9 mouse cellular contexts compared by ENCODE assay signal in genomic region chr2:51914944-51915680, GRCm38 (mm10). TPM values are rescaled to one million over a fixed set of nuclear protein-coding genes. Genes with fewer than 3 reads are reported as not detected.
DNase-seq lines count a peak whose midpoint lies in the region; ATAC-seq lines count a peak whose summit lies in the region.
"Had no signal": no experiment of that assay in that cellular context is flagged by ENCODE, and none has a peak within 500 bp of the region (broad histone marks: within the 10 kb centered on the region; RNA-seq: fewer than 3 reads in every experiment).

No protein-coding gene starts in this region.

- ATAC-seq in CD4-positive, CD25-positive, alpha-beta regulatory T cell, adult 4 months, result peak; percentile 41
- 0 out of 2 replicates have a peak, but pooled peaks have one; percentile 32 for ATAC-seq in kidney, embryonic 14.5 days (ENCODE audit: low FRiP score, low TSS enrichment)
- peak; percentile 76; the same call in 1 of the 2 replicates for ATAC-seq in limb, embryonic 15.5 days (ENCODE audit: insufficient number of reproducible peaks, low FRiP score, low TSS enrichment, low read depth)
- peak; percentile 88 for ATAC-seq in neural tube, embryonic 12.5 days (ENCODE audit: low FRiP score, low read depth)

- DNase-seq in adrenal gland, adult 2 months, result peak; percentile 85
- DNase-seq in embryo, embryonic 11 days, result peak; percentile 91
- DNase-seq in gonadal fat pad, adult 2 months (ENCODE audit: low read depth), result peak; percentile 13
- peak; percentile 60 for DNase-seq in thymus, postnatal 0 days (ENCODE audit: low spot score)

- no peaks in the 10 kb centered on the region for H3K36me3 ChIP-seq in kidney, embryonic 14.5 days (ENCODE audit: control insufficient read depth, insufficient read depth, low read length)
- no peaks in the 10 kb centered on the region for H3K36me3 ChIP-seq in limb, embryonic 15.5 days
- H3K36me3 ChIP-seq in neural tube, embryonic 12.5 days, result no peaks in the 10 kb centered on the region
- H3K36me3 ChIP-seq: heart, embryonic 13.5 days had no signal

- H3K4me3 ChIP-seq in kidney, embryonic 14.5 days (ENCODE audit: low read length), result no peak overlapping the region
- no peak overlapping the region for H3K4me3 ChIP-seq in limb, embryonic 15.5 days
- H3K4me3 ChIP-seq in neural tube, embryonic 12.5 days, result no peak overlapping the region
- H3K4me3 ChIP-seq: heart, embryonic 13.5 days had no signal

- 20% methylated on average over 5 of the region's 5 CpGs for WGBS in kidney, embryonic 14.5 days
- WGBS in limb, embryonic 15.5 days, result 14% methylated on average over 5 of the region's 5 CpGs
- WGBS in neural tube, embryonic 12.5 days, result 6% methylated on average over 5 of the region's 5 CpGs

- H3K4me1 ChIP-seq in kidney, embryonic 14.5 days (ENCODE audit: control insufficient read depth, insufficient read depth, low read length), result peaks cover 7% of the 10 kb centered on the region; the same call in 1 of the 2 replicates
- peaks cover 12% of the 10 kb centered on the region for H3K4me1 ChIP-seq in limb, embryonic 15.5 days
- H3K4me1 ChIP-seq in neural tube, embryonic 12.5 days, result no peaks in the 10 kb centered on the region; the same call in 1 of the 2 replicates

- no peaks in the 10 kb centered on the region for H3K27me3 ChIP-seq in kidney, embryonic 14.5 days (ENCODE audit: control insufficient read depth, insufficient read depth, low read length)
- H3K27me3 ChIP-seq in limb, embryonic 15.5 days, result no peaks in the 10 kb centered on the region
- no peaks in the 10 kb centered on the region for H3K27me3 ChIP-seq in neural tube, embryonic 12.5 days (replicated peaks)
- H3K27me3 ChIP-seq: heart, embryonic 13.5 days had no signal

- no peaks in the 10 kb centered on the region for H3K9me3 ChIP-seq in kidney, embryonic 14.5 days (ENCODE audit: control insufficient read depth, low read length)
- no peaks in the 10 kb centered on the region for H3K9me3 ChIP-seq in limb, embryonic 15.5 days
- H3K9me3 ChIP-seq in neural tube, embryonic 12.5 days, result no peaks in the 10 kb centered on the region
- H3K9me3 ChIP-seq: heart, embryonic 13.5 days had no signal

- H3K27ac ChIP-seq in kidney, embryonic 14.5 days (ENCODE audit: low read depth, low read length), result no peak overlapping the region
- H3K27ac ChIP-seq in limb, embryonic 15.5 days, result no peak overlapping the region
- no peak overlapping the region for H3K27ac ChIP-seq in neural tube, embryonic 12.5 days
- H3K27ac ChIP-seq: heart, embryonic 13.5 days had no signal

- H3K4me2 ChIP-seq in kidney, embryonic 14.5 days (replicated peaks; ENCODE audit: low read depth, low read length), result no peak overlapping the region
- H3K4me2 ChIP-seq in limb, embryonic 15.5 days, result no peak overlapping the region
- no peak overlapping the region for H3K4me2 ChIP-seq in neural tube, embryonic 12.5 days (replicated peaks)
- H3K4me2 ChIP-seq: heart, embryonic 13.5 days had no signal

- no peak overlapping the region for H3K9ac ChIP-seq in kidney, embryonic 14.5 days (ENCODE audit: low read depth, low read length)
- H3K9ac ChIP-seq in limb, embryonic 15.5 days, result no peak overlapping the region
- H3K9ac ChIP-seq in neural tube, embryonic 12.5 days, result no peak overlapping the region
- H3K9ac ChIP-seq: heart, embryonic 13.5 days had no signal

RNA-seq across cellular contexts. Expression of gene Rbm43, which starts 19.9 kb away (rescaled TPM):
- 10 to 100 TPM; 35.3 to 35.7 TPM for polyA plus RNA-seq in CD4-positive, CD25-positive, alpha-beta regulatory T cell, adult 4 months (2017; shearing (Covaris generic))
- 10 to 100 TPM; 14.2 to 19.2 TPM for total RNA-seq in adrenal gland, adult 2 months (2021)
- polyA plus RNA-seq in adrenal gland, adult 2 months (2012; rRNA removed), result 13.2 and 15.0 TPM in 2 replicates
- 6.2 and 8.2 TPM in 2 replicates for polyA plus RNA-seq in gonadal fat pad, adult 2 months (2012; rRNA removed)
- 8.3 and 12.9 TPM in 2 replicates for polyA plus RNA-seq in kidney, embryonic 14.5 days (2014; fragmentation: Nextera tagmentation; extraction: Ambion mirVana)
- 16.4 and 17.6 TPM in 2 replicates for polyA plus RNA-seq in limb, embryonic 15.5 days (2015; fragmentation: Nextera tagmentation; extraction: Ambion mirVana)
- 5.7 and 7.2 TPM in 2 replicates for polyA plus RNA-seq in neural tube, embryonic 12.5 days (2016; fragmentation: Nextera tagmentation; extraction: Ambion mirVana)
- polyA plus RNA-seq in thymus, postnatal 0 days (2015; fragmentation: Nextera tagmentation; extraction: Ambion mirVana), result 30.1 and 32.4 TPM in 2 replicates

RNA-seq across cellular contexts. Expression of gene Nmi, which starts 58.2 kb away (rescaled TPM):
- 100 to 1,000 TPM; 158 to 170 TPM for polyA plus RNA-seq in CD4-positive, CD25-positive, alpha-beta regulatory T cell, adult 4 months (2017; shearing (Covaris generic))
- total RNA-seq in adrenal gland, adult 2 months (2021), result 10 to 100 TPM in 1 of 2 experiments, 1 to 10 TPM in 1; 8.2 to 11.5 TPM
- polyA plus RNA-seq in adrenal gland, adult 2 months (2012; rRNA removed), result 0.38 and 0.82 TPM in 2 replicates
- 6.1 and 9.4 TPM in 2 replicates for polyA plus RNA-seq in gonadal fat pad, adult 2 months (2012; rRNA removed)
- polyA plus RNA-seq in kidney, embryonic 14.5 days (2014; fragmentation: Nextera tagmentation; extraction: Ambion mirVana), result 13.8 and 17.7 TPM in 2 replicates
- polyA plus RNA-seq in limb, embryonic 15.5 days (2015; fragmentation: Nextera tagmentation; extraction: Ambion mirVana), result 12.1 and 13.8 TPM in 2 replicates
- polyA plus RNA-seq in neural tube, embryonic 12.5 days (2016; fragmentation: Nextera tagmentation; extraction: Ambion mirVana), result 7.0 and 7.3 TPM in 2 replicates
- 91.3 and 94.6 TPM in 2 replicates for polyA plus RNA-seq in thymus, postnatal 0 days (2015; fragmentation: Nextera tagmentation; extraction: Ambion mirVana)

Comparison
In these comparisons a context has a peak if more than half of its experiments do, and no peak if none do; other contexts are left out.
1. ATAC-seq: peak in every context shown above with its lines; median percentile 88 in neural tube, embryonic 12.5 days; 76 in limb, embryonic 15.5 days; 41 in CD4-positive, CD25-positive, alpha-beta regulatory T cell, adult 4 months; 32 in kidney, embryonic 14.5 days.
2. DNase-seq: peak in every context shown above with its lines; median percentile 91 in embryo, embryonic 11 days; 85 in adrenal gland, adult 2 months; 60 in thymus, postnatal 0 days; 13 in gonadal fat pad, adult 2 months.